Mouse (Mus musculus) embryonic fibroblast, embryonic 13.5 days (primary cell): Measurements from ENCODE around the gene Bpifb2.

Experiments
- CTCF ChIP-seq: IDR thresholded peaks from 2 replicates; pipeline ENCODE4 v1.5.1; 2011; ENCODE audit warnings: mild to moderate bottlenecking, control low read depth, low read length, moderate library complexity, borderline replicate concordance; ENCODE audit not compliant: insufficient read depth
- POLR2A ChIP-seq: IDR thresholded peaks from 2 replicates; pipeline ENCODE4 v1.6.1; 2011; ENCODE audit warnings: low read depth, mild to moderate bottlenecking, control low read depth, low read length, moderate library complexity

- no peak for TF ChIP-seq CTCF
- no peak for TF ChIP-seq POLR2A
Observed at GRCm38 (mm10) chr2:153917930-153918329, 43.1 kb downstream of the Bpifb2 start, which contains the start of gene Bpifb3.
